Mouse (Mus musculus): ENCODE measurements around the gene Nckap5l.

DNA sequence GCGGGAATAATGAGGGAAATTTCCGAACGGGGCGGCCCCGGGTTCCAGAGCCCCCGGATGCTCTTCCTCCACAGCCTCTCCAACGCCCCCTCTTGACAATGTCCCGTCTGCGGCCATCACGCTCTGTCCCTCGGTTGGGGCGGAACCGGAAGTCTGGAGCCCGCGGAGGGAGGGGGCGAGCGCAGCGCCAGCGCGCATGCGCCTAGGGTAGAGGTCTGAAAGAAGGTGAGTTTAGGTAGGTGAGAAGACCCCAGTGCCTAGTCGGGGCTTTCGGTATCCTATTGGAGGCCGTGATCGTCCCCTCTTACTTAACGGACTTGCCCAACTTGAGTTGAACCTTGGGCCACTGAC, 17.0 kb upstream of the Nckap5l start, which contains the start of gene Bcdin3d:
- TF ChIP-seq CTCF (IDR thresholded peaks at IDR 0.05; ENCODE audit: insufficient read depth, low read depth, low read length) (no peak), POLR2A (IDR thresholded peaks at IDR 0.05; ENCODE audit: insufficient read depth, low read depth, low read length) (peak; percentile 64; the same call in 1 of the 2 replicates)

Data from olfactory bulb, adult 2 months (tissue).